Mouse (Mus musculus): ENCODE data around the gene Chmp5. TPM values are rescaled to one million over a fixed set of nuclear protein-coding genes. Genes with fewer than 3 reads are reported as not detected.
"Not testable (repeated sequence)": the region's sequence is repeated elsewhere in the genome, so short reads cannot be mapped to it uniquely, and the experiment has no call there.

Gene Chmp5
- total RNA-seq (2021) = 74.8 and 78.5 TPM in 2 replicates
- long read RNA-seq, experiment 1, transcript Chmp5-201 (8 exons, 1,519 nt) = major isoform, 124 of 129 reads
- long read RNA-seq, experiment 1, partial matches to known transcripts = 4 of 129 reads
- long read RNA-seq, experiment 1, other reads (novel, unspliced or antisense) = 1 of 129 reads
- long read RNA-seq, experiment 2, transcript Chmp5-201 (8 exons, 1,519 nt) = major isoform, 67 of 71 reads
- long read RNA-seq, experiment 2, partial matches to known transcripts = 4 of 71 reads
- long read RNA-seq, experiment 2, other reads (novel, unspliced or antisense) = 0 of 71 reads

DNA sequence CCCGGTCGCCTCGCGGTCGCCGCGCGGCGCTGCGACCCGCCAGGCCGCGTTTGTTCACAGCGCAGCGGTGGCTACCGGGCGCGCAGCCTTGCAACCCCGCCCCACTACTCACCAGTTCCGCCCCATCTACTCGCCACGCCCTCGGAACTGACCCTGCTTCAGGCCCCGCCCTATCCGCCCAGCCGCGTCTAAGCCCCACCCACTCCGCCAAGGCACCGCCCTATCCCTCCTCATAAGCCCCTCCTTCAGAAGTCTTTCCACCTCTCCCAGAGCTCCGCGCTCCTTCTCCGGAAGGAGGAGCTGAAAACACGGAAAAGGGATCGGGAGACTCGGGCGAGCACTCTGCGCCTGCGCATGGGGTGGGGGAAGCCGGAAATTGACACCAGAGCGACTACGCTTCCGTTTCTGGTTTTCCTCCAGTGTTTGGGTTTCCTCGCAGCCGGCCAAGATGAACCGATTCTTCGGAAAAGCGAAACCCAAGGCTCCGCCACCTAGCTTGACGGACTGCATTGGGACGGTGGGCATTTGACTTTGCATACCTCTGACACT is at the start of gene Chmp5, which contains the start of gene Bag1:
Gene Chmp5 (plus strand): TSS at position 248 of the 549 bp plus-strand sequence.
Gene Bag1 (minus strand): TSS at position 135 of the 549 bp plus-strand sequence.
- peak; percentile 100 for DNase-seq

DNA sequence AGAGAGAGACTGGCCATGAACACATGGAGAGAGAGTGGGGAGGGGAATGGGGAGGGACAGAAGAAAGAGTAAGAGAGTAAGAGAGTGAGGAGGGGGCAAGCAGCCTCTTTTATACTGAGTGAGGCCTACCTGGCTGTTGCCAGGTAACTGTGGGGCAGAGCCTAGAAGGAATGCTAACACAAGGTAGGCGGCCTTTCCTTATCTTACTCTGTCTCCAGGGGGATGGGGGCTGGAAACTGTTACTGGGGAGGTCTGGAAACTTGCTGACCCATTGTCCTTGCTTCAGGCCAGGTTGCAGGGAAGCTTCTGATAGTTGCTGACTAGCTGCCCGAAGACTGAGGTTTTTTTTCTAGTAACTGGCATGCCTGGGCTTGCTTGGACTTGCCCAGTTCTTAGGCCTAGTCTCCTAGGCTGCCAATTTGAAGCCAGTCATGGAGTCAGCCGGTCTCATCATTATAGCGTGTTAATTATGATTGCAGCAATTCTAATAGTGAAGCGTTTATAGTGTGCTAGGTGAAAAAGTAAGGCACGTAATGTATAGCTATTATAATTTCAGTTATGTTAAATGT is 49.6 kb upstream of the Chmp5 start:
- DNase-seq = no peak

DNA sequence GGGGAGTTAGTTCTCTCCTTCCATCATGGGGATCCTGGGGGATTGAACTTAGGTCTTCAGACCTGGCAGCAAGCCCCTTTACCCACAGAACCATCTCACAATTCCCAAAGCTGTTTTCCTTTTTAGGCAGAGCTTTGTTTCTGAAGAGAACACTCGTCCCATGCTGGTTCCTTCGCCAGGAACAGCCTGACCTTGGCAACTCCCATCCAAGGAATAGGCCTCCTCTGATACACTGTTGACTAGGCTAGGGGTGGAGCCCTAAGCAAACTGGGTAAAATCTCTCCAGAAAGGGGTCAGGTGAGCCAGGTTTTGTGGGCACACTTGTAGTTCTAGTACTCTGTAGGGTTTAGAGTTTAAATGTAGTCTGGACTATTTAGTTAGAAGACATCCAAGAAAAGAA is 48.9 kb upstream of the Chmp5 start:
- no peak for DNase-seq

DNA sequence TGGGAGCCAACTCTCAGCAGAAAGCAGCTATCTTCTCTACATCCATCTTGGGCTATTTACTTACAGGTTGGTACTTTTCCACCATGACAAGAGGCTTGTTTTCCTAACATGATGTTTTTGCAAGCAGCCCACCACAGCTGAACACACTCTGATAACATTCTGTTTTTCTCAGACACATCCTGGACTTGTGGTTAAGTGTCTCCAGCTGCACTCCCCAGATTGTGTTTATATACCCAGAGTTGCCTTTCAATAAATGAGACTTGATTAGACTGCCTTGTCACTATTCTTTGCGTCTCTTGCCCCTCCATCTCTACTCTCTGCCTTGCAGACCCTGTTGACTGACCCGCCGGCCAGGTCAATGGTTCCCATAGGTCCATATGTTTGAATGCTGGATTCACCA is 48.1 kb upstream of the Chmp5 start:
- DNase-seq = no peak

DNA sequence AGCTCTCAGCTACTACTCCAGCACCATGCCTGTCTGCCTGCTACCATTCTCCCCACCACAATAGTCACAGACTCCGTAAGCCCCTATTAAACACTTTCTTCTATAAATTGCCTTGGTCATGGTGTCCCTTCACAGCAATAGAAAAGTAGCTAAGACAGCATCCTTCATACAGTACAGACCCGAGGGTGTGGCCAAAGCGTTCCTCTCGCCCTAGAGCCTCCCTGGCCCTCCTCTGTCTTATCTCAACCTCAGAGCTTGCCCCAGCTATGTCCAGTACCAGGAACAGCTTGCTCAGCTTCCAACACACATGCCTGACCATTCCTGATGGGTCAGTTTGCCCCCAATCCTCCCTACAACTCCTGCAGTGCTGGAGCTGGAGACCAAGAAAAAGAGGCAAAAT is 47.6 kb upstream of the Chmp5 start:
- DNase-seq = no peak

DNA sequence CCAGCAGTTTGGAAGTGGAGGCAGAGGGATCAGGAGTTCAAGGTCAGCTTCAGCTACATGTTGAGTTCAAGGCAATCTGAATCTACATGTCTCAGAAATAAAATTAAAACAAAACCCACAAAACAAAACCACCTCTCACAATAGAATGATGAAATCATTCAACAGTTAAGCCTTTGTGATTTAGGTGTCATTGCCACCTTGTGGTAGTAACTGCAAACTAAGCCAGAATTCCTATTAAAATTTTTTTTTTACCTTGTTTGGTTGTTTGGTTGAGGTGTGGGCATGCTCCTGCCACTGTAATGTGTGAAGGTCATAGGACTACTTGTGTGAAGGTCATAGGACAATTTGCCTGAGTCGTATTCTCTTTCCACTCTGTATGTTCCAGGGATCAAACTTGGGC is 41.9 kb upstream of the Chmp5 start:
- no peak for DNase-seq

DNA sequence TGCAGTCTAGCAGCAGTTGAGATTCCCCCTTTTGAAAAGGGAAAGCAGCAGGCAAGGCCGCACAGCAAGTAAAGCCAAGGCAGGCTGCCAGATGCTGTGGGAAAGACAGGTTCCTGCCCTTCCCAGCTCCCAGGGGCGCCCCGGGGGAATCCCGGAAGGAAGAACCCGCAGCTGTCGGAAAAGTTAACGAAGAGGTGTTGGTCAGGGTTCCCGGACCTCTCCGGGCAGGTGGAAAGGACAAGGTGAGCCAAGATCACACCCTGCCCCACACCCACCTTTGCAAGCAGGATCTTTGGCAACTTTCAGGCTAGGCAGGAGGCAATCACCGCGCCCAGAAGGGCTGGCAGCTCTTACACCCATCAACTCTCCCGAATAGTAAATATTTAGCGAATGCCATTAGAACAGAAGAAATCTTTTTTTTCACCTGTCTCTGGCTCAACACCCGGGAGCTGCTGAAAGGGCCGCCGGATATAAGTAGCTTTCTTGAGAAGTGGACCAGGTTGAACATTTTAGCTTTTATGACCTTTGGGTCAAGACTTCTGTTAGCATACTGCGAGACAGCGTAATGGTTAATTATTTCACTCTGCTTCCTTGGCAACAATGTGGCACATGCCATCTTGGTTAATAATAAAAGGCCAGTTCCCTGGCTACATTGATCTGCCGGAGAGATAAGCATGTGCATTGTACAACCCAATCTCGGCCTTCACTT is 39.8 kb upstream of the Chmp5 start:
- peak; percentile 79 for DNase-seq

DNA sequence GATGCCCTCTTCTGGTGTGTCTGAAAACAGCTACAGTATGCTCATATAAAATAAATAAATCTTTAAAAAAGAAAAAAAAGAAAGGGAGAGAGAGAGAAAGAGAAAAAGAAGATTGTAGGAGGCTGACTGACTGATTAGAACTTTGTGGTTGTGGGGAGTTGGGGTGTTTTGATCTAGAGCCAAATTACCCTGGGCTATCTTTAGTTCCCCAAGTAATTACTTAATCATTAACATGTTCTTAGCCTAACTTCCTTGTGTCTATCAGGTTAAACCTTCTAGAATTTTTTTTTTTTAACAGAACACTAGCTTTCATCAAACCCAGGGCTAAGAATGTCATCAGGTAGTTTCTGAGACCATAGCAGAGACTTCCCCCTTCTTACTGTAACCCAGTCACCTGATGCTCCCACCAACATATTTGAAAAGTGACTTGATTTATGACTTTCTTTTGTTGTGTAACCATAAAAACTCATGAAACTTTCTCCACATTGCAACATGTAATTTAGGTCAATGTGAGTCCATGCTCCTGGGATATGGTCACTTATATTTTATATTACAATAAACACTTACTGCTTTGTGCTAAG is 33.8 kb upstream of the Chmp5 start:
- DNase-seq = no peak

DNA sequence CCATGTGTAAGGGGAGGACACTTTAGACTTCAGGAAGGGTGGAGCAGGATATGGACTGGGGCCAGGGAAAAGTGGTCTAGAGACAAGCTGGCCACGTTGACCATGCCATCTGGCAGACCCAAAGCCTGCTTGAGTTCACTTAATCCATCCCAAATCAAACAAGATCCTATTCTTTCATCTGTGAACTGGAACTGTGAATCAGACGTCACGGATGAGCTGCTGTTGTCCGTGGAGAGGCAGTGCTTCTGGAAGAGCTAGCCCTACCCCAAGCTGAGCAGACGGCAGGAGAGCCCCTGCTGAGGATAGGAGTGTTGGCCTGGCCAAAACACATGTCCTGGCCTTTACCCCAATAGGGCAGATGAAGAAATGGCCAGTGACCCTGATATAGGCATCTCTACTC is 32.3 kb upstream of the Chmp5 start:
- DNase-seq = no peak

DNA sequence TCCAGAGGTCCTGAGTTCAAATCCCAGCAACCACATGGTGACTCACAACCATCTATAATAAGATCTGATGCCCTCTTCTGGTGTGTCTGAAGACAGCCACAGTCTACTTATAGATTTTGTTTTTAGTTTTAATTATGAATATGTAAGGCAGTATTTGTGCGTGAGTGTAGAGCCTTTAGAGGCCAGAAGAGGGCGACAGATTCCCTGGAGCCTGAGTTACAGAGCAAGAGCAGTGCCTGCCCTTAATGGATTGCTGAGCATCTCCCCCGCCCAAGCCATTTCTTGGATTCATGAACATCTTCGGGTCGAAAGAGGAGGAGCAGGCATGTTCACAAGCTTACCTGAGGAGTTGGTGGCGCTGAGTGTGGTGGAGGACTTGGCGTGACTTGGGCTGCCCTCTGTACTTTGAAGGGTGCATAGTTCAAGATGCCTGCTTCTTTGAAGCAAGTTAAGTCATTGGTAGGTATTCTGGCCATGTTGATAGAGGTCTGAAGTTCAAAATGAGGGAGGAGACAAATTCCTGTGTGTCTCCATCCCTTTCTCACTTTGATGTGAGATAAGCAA is 31.5 kb upstream of the Chmp5 start:
- no peak for DNase-seq

DNA sequence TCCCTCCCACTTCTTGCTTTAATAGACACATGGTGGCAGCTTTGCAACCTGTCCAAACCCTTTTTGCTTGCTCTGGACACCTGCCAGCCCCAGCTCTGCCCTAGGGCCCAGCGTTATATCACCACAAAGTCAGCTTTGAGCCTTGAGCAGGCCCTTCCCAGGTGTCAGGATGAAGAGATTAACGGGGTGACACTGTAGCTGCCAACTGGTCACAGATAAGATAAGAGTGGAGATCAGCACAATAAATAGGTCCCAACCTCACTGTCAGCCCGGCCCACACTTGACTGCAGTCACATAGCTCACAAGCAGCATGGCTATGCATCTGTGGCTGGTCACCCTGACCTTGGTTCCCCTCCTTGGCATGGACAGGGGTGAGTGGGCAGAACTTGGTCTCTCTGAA is 28.4 kb upstream of the Chmp5 start, which contains the start of gene Spink4:
Gene Spink4 (plus strand): TSS at position 268 of the 400 bp plus-strand sequence.
- DNase-seq = peak; percentile 77

DNA sequence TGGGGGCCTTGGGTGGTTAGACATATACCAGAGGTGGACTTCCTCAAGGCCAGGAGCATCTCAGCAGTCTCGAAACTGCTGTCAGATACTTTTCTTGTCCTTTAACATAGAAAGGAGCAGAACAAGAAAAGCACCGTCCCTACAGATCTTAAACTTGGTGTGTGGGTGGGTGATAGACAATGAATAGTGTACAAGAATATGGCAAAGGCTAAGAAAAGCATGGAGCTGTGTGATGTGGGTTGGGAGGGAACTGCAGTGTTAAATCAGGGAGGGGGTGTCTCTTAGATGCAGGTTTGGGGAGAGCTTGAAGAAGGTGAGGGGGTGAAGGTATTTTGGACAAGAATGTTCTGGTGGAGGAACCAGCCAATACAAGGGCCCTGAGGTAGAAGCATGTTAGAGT is 27.6 kb upstream of the Chmp5 start:
- no peak for DNase-seq

DNA sequence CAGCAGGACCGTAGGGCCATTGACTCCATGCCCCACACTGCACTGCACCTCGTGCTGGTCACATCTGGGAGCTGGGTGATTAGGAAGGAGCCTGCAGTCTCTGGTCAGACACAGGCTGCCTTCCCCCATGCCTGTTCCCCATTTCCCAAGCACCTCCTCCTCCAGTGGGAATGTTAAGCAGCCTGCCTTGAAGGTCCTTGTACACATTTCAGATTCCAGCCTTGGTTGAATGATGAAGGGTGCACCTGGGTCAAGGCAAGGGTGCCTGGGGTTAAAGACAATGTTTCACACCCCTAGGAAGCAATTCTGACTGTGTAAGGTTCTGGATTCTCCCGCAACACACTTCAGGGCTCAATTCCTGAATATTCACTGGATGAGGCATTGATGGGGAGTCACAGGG is 26.9 kb upstream of the Chmp5 start:
- no peak for DNase-seq

DNA sequence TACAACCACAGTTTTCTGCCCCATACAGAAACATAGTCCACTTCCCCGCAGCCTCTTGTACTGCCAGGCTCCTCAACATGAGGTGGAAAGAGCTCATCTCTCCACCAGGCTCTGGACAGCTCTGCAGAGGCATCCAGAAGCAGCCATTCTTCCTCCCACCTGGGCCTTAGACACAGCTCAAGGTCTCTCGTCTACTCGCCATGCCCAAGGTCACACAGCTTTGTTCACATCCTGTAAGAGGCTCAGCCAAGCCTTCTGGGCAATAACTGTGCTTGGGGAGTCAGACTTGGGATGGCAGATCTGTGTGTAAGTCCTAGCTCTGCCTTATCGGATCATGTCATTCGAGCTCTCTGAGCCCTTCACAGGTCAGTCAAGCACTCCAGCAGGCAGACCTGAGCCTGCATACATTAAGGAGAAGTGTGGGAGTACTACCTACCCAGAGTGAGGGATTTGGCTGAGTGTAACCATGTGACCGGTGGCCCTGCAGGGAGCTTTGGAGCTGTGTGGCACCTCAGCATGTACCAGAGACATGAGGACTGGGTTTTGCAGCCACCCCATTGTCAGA is 25.0 kb upstream of the Chmp5 start:
- DNase-seq = peak; percentile 55

DNA sequence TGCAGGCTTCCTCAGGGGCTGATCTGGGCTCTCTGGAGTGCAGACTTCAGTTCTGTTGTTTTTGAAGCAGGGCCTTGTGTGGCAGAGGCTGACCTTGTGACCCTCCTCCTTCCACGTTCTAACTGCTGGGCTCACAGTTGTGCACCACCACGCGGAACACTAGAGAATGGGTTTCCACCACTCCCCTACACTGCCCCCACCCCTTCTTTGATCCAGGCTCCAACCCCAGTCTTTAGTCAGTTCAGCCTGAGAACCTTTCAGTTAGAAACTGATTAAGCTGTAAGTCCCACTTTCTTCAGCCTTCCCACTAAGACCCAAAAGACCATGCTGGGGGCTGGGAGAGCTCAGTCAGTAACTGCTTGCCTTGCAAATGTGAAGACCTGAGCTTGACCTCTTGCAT is 22.6 kb upstream of the Chmp5 start:
- no peak for DNase-seq

DNA sequence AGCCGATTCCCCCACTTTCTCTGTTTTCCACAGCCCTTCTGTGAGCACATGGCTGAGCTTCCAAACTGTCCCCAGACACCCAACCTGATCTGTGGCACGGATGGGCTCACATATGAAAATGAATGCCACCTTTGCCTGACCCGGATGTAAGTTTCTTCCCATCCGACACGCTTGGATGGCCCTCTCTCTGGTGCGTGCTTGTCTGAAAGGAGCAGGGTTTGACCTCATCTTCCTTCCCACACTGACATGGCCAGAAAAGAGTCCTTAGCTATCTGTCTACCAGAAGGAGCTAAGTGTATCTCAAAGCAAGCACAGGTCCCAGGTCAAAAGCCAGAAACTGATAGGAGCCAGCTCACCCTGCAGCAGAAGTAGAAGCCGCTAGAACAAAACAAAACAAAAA is 19.2 kb upstream of the Chmp5 start:
- DNase-seq = no peak

DNA sequence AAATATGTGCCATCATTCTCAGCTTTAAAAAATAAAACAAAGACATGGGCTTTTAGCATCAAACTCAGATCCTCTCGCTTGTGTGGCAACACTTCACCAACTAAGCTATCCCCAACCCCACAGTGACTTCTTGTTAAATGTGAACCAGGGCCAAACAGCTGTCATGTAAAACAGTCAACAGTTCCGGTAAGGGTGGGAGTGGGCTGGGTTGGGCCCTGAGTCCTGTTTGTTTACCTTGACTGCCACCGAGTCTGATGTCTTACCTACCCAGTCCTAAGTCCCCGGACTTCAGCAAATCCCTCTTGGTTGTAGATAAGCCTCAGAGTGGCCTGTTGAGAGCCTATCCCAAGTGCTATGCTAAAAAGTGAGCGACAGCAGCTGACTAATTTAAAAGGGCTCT is 14.5 kb upstream of the Chmp5 start:
- no peak for DNase-seq

DNA sequence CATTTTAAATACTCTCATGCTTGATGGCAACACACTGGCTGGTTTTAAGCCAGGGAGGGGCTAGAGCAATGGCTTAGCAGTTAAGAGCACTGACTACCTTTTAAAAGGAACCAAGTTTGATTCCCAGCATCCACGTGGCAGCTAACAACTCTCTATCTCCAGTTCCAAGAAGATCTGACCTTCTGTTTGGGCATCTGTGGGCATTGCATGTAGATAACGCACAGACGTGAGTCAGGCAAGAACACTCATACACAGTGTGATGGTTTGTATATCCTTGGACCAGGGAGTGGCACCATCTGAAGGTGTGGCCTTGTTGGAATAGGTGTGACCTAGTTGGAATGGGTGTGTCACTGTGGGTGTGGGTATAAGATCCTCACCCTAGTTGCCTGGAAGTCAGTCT is 13.8 kb upstream of the Chmp5 start:
- DNase-seq = not testable (repeated sequence)

DNA sequence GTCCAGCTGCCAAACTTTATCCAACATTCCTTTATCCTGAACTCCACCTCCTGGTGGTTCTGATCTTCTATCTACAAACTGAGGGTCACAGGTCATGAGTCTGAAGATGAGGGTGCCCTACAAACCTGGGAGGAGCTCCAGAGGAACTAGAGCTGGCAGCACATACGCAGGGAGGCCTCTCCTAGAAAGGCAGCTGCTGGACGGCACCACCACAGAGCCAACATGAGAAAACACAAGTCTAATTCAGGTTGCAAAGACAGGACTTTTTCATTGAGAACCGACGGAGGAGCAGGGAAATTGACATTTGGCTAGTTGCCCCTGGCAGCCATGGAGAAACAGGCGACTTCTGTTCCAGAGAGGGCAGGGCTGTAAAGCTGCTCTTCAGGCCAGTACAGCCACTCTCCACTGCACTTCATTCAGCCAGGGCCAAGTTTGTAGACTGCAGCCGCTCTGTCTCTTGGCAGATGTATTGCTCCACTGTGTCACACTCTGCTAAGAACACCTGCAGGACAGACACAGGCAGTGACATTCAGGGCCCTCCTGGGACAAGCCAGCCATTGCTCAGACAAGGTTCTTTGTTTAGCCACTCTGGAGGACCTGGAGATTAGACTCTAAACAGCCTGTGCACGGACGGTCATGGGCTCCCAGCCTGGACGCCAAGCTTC is 11.9 kb upstream of the Chmp5 start:
- DNase-seq = peak; percentile 77

DNA sequence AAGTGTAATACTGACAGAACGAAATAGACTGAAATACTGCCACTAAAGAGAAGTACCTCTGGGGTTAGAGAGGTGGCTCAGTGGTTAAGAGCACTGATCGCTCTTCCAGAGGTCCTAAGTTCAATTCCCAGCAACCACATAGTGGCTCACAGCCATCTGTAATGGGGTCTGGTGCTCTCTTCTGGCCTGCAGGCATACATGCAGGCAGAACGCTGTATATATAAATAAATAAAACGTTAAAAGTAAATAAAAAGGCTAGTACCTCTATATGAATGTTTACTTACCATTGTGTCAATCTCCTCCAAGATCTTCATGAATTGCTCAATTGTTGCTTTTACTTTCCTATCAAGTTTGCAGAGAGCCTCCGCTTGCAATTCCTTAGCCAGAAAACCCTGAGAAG is 9.4 kb upstream of the Chmp5 start:
- DNase-seq = no peak

DNA sequence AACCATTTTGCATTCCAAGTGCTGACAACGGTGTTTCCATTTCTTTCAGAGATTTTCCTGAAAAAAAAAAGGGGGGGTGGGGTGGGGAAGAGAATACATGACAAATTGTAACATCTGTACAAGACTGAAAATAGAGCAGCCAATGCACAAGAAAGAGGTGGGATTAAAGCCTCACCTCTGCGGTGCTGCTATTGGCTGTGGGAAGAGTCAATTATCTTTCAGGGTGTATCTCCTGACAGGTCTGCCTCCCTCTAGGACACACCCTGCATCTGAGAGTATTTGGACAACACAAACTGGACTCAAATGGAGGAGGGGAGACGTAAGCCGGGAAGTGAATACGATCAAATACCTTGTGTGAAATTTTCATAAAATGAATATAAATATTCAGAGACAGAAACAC is 4.6 kb upstream of the Chmp5 start:
- DNase-seq = no peak
